Mouse (Mus musculus): Measurements from ENCODE around the gene Syt8. TPM values are rescaled to one million over a fixed set of nuclear protein-coding genes. Genes with fewer than 3 reads are reported as not detected.

Gene Syt8
- polyA plus RNA-seq, 1 experiment from 2014 or later = not detected

GRCm38 (mm10) chr7:142433623-142434022 lies 1.0 kb upstream of the Syt8 start:
- DNase-seq (no peak), ATAC-seq (ENCODE audit: low read depth) (no peak)
- WGBS (ENCODE audit: insufficient replicate concordance) = 32% methylated on average over 19 of the region's 19 CpGs
- no peak overlapping the region for H3K4me3 ChIP-seq (replicated peaks)
- no peaks in the 10 kb centered on the region for H3K36me3 ChIP-seq
- no peak overlapping the region for H3K4me2 ChIP-seq
- no peaks in the 10 kb centered on the region for H3K9me3 ChIP-seq (replicated peaks)
- H3K9ac ChIP-seq = no peak overlapping the region
- peaks cover 22% of the 10 kb centered on the region for H3K4me1 ChIP-seq (replicated peaks)
- no peak overlapping the region for H3K27ac ChIP-seq
- H3K27me3 ChIP-seq = peaks cover 41% of the 10 kb centered on the region

GRCm38 (mm10) chr7:142435524-142435923 lies 874 bp downstream of the Syt8 start:
- Histone ChIP-seq H3K9ac (no peak overlapping the region), H3K36me3 (no peaks in the 10 kb centered on the region), H3K4me2 (no peak overlapping the region), H3K9me3 (replicated peaks) (no peaks in the 10 kb centered on the region), H3K4me1 (replicated peaks) (peaks cover 18% of the 10 kb centered on the region), H3K27ac (no peak overlapping the region), H3K27me3 (peaks cover 24% of the 10 kb centered on the region), H3K4me3 (replicated peaks) (no peak overlapping the region)
- ATAC-seq (ENCODE audit: low read depth) = peak; percentile 58
- WGBS (ENCODE audit: insufficient replicate concordance) = 15% methylated on average over 4 of the region's 4 CpGs
- peak; percentile 54 for DNase-seq

GRCm38 (mm10) chr7:142437324-142437723 lies 2.7 kb downstream of the Syt8 start:
- Histone ChIP-seq H3K9ac (no peak overlapping the region), H3K27ac (no peak overlapping the region), H3K36me3 (no peaks in the 10 kb centered on the region), H3K4me1 (replicated peaks) (peaks cover 21% of the 10 kb centered on the region), H3K27me3 (peaks cover 11% of the 10 kb centered on the region), H3K9me3 (replicated peaks) (no peaks in the 10 kb centered on the region), H3K4me3 (replicated peaks) (no peak overlapping the region), H3K4me2 (no peak overlapping the region)
- WGBS (ENCODE audit: insufficient replicate concordance) = 66% methylated on average over 5 of the region's 5 CpGs
- ATAC-seq (ENCODE audit: low read depth) (no peak), DNase-seq (no peak)

- Histone ChIP-seq H3K36me3 (no peaks in the 10 kb centered on the region), H3K9me3 (replicated peaks) (no peaks in the 10 kb centered on the region), H3K27me3 (no peaks in the 10 kb centered on the region), H3K27ac (no peak overlapping the region), H3K4me2 (no peak overlapping the region), H3K9ac (no peak overlapping the region), H3K4me3 (replicated peaks) (no peak overlapping the region), H3K4me1 (replicated peaks) (peaks cover 9% of the 10 kb centered on the region; the same call in 1 of the 2 replicates)
- no peak for DNase-seq
- ATAC-seq (ENCODE audit: low read depth) = no peak
- WGBS (ENCODE audit: insufficient replicate concordance) = 77% methylated on average over 14 of the region's 14 CpGs
Measured at GRCm38 (mm10) chr7:142439966-142440365, 5.3 kb downstream of the Syt8 start.

GRCm38 (mm10) chr7:142440657-142441114 lies 6.0 kb downstream of the Syt8 start:
- no peak overlapping the region for H3K4me3 ChIP-seq (replicated peaks)
- H3K4me1 ChIP-seq (replicated peaks) = peaks cover 4% of the 10 kb centered on the region; the same call in 1 of the 2 replicates
- H3K36me3 ChIP-seq = no peaks in the 10 kb centered on the region
- 54% methylated on average over 5 of the region's 5 CpGs for WGBS (ENCODE audit: insufficient replicate concordance)
- no peak overlapping the region for H3K9ac ChIP-seq
- no peaks in the 10 kb centered on the region for H3K9me3 ChIP-seq (replicated peaks)
- H3K27me3 ChIP-seq = no peaks in the 10 kb centered on the region
- H3K4me2 ChIP-seq = no peak overlapping the region
- no peak for DNase-seq
- ATAC-seq (ENCODE audit: low read depth) = no peak
- H3K27ac ChIP-seq = peak overlapping the region; percentile 2; the same call in 1 of the 2 replicates

- H3K9me3 ChIP-seq (replicated peaks) = no peaks in the 10 kb centered on the region
- H3K9ac ChIP-seq = no peak within 1 kb of the TSS
- no peak within 1 kb of the TSS for H3K4me3 ChIP-seq (replicated peaks)
- no peak within 1 kb of the TSS for H3K4me2 ChIP-seq
- H3K27ac ChIP-seq = peak within 1 kb of the TSS; percentile 26; the same call in 1 of the 2 replicates
- H3K27me3 ChIP-seq = no peaks in the 10 kb centered on the region
- peaks cover 4% of the 10 kb centered on the region; the same call in 1 of the 2 replicates for H3K4me1 ChIP-seq (replicated peaks)
- no peak for DNase-seq
- ATAC-seq (ENCODE audit: low read depth) = no peak
- 71% methylated on average over 9 of the region's 9 CpGs for WGBS (ENCODE audit: insufficient replicate concordance)
- H3K36me3 ChIP-seq = no peaks in the 10 kb centered on the region
Measured at GRCm38 (mm10) chr7:142441585-142441984, 6.9 kb downstream of the Syt8 start, which contains the start of gene Tnni2. Gene Tnni2, plus strand, starts transcription at chr7:142441808.

GRCm38 (mm10) chr7:142442081-142442907 lies 7.6 kb downstream of the Syt8 start:
- Histone ChIP-seq H3K36me3 (no peaks in the 10 kb centered on the region), H3K4me2 (no peak overlapping the region), H3K27me3 (no peaks in the 10 kb centered on the region), H3K4me1 (replicated peaks) (peaks cover 4% of the 10 kb centered on the region; the same call in 1 of the 2 replicates), H3K27ac (0 out of 2 replicates have a peak overlapping the region, but pooled peaks have one; percentile 26), H3K4me3 (replicated peaks) (no peak overlapping the region), H3K9me3 (replicated peaks) (no peaks in the 10 kb centered on the region), H3K9ac (no peak overlapping the region)
- ATAC-seq (ENCODE audit: low read depth) (no peak), DNase-seq (no peak)
- 41% methylated on average over 9 of the region's 9 CpGs for WGBS (ENCODE audit: insufficient replicate concordance)

GRCm38 (mm10) chr7:142442908-142443420 lies 8.3 kb downstream of the Syt8 start:
- Histone ChIP-seq H3K4me2 (no peak overlapping the region), H3K4me3 (replicated peaks) (no peak overlapping the region), H3K9ac (no peak overlapping the region), H3K9me3 (replicated peaks) (no peaks in the 10 kb centered on the region), H3K4me1 (replicated peaks) (peaks cover 4% of the 10 kb centered on the region; the same call in 1 of the 2 replicates), H3K27ac (0 out of 2 replicates have a peak overlapping the region, but pooled peaks have one; percentile 1), H3K36me3 (no peaks in the 10 kb centered on the region), H3K27me3 (no peaks in the 10 kb centered on the region)
- ATAC-seq (ENCODE audit: low read depth) (no peak), DNase-seq (no peak)
- WGBS (ENCODE audit: insufficient replicate concordance) = 74% methylated on average over 7 of the region's 7 CpGs

- H3K27ac ChIP-seq = 0 out of 2 replicates have a peak overlapping the region, but pooled peaks have one; percentile 1
- no peak overlapping the region for H3K4me3 ChIP-seq (replicated peaks)
- H3K27me3 ChIP-seq = no peaks in the 10 kb centered on the region
- 74% methylated on average over 5 of the region's 5 CpGs for WGBS (ENCODE audit: insufficient replicate concordance)
- H3K4me1 ChIP-seq (replicated peaks) = peaks cover 4% of the 10 kb centered on the region; the same call in 1 of the 2 replicates
- H3K4me2 ChIP-seq = no peak overlapping the region
- DNase-seq (no peak), ATAC-seq (ENCODE audit: low read depth) (0 out of 2 replicates have a peak, but pooled peaks have one; percentile 27)
- H3K36me3 ChIP-seq = no peaks in the 10 kb centered on the region
- no peak overlapping the region for H3K9ac ChIP-seq
- no peaks in the 10 kb centered on the region for H3K9me3 ChIP-seq (replicated peaks)
Measured at GRCm38 (mm10) chr7:142443474-142443873, 8.8 kb downstream of the Syt8 start.

- Histone ChIP-seq H3K27me3 (no peaks in the 10 kb centered on the region), H3K36me3 (no peaks in the 10 kb centered on the region), H3K27ac (no peak overlapping the region), H3K4me1 (replicated peaks) (peaks cover 4% of the 10 kb centered on the region; the same call in 1 of the 2 replicates), H3K9ac (no peak overlapping the region), H3K4me3 (replicated peaks) (no peak overlapping the region), H3K9me3 (replicated peaks) (no peaks in the 10 kb centered on the region), H3K4me2 (no peak overlapping the region)
- 72% methylated on average over 6 of the region's 6 CpGs for WGBS (ENCODE audit: insufficient replicate concordance)
- DNase-seq = no peak
- ATAC-seq (ENCODE audit: low read depth) = no peak
Measured at GRCm38 (mm10) chr7:142444171-142444570, 9.5 kb downstream of the Syt8 start.

GRCm38 (mm10) chr7:142445324-142445723 lies 10.7 kb downstream of the Syt8 start:
- no peaks in the 10 kb centered on the region for H3K27me3 ChIP-seq
- no peak for DNase-seq
- no peak for ATAC-seq (ENCODE audit: low read depth)
- H3K4me2 ChIP-seq = no peak overlapping the region
- H3K4me1 ChIP-seq (replicated peaks) = peaks cover 4% of the 10 kb centered on the region; the same call in 1 of the 2 replicates
- 69% methylated on average over 6 of the region's 6 CpGs for WGBS (ENCODE audit: insufficient replicate concordance)
- H3K36me3 ChIP-seq = no peaks in the 10 kb centered on the region
- H3K4me3 ChIP-seq (replicated peaks) = no peak overlapping the region
- H3K27ac ChIP-seq = no peak overlapping the region
- no peak overlapping the region for H3K9ac ChIP-seq
- H3K9me3 ChIP-seq (replicated peaks) = no peaks in the 10 kb centered on the region
